Mouse (Mus musculus): ENCODE results near the gene Fggy.

DNA sequence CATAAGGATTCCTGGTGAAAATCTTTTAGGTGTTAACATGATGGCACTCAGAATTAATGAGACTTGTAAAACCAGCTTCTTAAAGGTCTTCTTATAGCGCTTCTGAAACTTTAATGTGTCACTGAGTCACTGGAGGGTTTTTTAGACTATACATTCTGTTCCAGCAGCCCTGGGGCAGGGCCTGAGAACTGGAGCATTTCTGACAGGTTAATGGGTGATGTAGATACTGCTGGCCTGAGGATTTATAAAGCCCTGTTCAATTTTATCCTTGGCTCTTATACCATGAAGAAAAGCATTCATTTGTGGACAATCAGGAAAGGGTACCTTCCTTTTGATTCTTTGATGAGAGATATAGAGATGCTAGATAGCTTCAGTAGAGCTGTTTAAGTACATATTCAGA lies 45.9 kb downstream of the Fggy start:
- no peak for TF ChIP-seq CTCF (IDR thresholded peaks at IDR 0.05; ENCODE audit: low read depth)
- no peak for TF ChIP-seq EP300 (IDR thresholded peaks at IDR 0.05; ENCODE audit: low read depth)
